Mouse (Mus musculus) 416B (cell line): ENCODE data around the gene Camkk1.

ENCODE experiments used
- DNase-seq: peaks from one replicate; pipeline ENCODE4 v3.0.0; 2011; ENCODE audit warnings: low read depth

The Camkk1 gene

GRCm38 (mm10) chr11:73018471-73019146 is at the start of gene Camkk1:
TSS of gene Camkk1 (plus strand) at chr11:73019008.
- DNase-seq = peak; percentile 89

- no peak for DNase-seq
Measured at GRCm38 (mm10) chr11:72974995-72975503, 43.8 kb upstream of the Camkk1 start.

- DNase-seq = no peak
Measured at GRCm38 (mm10) chr11:72982516-72982915, 36.3 kb upstream of the Camkk1 start.

DNA sequence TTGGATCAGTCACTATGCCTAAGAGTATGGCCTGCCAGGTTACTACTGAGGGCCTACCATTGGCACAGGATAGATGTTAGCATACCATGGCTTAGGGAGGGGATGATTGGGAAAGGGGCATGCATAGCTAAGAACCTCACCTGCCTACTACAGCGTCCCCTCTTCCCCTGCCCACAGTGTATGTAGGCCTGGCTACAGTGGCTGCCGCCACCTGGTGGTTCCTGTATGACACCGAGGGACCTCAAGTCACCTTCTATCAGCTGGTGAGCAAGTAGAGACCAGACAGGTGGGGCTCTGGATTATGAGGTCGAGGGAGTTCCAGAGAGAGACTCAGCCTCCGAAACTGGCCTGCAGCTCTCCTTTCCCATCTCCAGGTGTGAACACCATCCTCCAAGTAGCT is 35.5 kb upstream of the Camkk1 start:
- DNase-seq = no peak

DNA sequence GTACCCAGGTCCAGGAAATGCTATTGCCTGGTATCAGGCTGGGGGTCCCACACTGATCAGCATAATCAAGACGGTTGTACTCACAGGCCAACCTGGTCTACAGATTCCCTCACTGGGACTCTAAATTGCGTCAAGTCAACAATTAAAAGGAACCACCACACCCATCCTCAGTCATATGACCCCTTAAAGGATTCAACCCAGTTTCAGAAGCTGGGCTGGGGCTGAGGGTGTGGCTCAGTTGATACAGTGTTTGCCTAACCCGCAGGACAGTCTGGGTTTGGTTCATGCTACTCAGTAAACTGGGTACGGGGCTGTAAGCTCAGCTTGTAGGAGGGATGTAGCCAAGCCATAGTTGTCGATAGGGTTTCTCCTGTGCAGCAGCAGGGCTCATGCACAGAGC is 32.1 kb upstream of the Camkk1 start:
- DNase-seq = no peak

DNA sequence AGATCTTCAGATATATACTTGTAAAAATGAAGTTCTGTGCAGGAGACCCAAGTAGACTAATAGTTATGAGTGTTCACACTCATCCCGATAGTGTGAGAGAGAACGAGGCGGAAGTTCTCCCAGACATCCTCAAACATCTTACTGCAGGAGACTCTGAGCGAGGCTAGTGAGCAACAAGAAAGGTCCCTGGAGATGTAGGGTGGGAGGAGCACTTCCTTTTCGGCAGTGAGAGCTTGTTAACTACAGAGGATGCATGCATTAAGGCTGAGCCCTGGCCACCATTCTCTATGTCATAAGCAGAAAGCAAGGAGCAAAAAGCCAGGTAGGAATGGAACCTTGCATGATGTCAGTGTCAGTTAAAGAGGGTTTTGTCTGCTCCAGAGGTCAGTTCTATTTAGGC is 31.6 kb upstream of the Camkk1 start:
- no peak for DNase-seq

DNA sequence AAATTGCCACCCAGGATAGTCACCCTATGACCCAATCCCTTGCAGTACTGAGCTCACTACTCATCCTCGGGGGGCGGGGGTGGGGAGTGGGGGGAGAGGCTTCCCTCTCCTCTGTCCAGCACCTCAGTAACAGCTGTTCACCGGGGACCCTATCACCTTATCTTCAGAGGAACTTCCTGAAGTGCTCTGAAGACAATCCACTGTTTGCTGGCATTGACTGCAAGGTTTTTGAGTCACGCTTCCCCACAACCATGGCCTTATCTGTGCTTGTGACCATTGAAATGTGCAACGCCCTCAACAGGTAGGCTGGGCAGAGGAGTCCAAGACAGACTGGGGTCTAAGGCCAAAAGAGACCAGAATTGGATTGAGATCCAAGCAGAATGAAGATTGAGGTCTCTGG is 31.0 kb upstream of the Camkk1 start:
- DNase-seq = peak; percentile 54

GRCm38 (mm10) chr11:72989044-72989443 is 29.8 kb upstream of the Camkk1 start:
- DNase-seq = no peak

DNA sequence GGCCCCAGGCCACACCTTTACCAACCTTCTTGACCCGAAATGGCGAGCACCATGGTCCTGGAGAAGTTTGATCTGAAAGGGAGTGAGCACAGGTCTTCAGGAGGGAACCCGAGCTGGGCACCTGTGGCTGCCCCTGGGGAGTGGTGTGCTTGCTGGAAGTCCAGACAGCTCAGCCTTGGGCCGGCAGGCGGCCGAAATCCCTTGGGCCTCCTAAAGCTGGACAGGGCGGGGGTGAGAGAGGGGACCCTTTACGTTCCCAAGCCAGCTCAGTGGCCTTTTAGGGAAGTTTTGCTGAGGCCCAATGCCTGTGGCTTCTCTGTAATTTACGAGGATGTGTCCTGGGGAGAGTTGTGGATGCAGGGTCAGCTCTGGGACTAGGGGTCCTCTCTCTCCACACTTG is 28.1 kb upstream of the Camkk1 start:
- DNase-seq = no peak

- no peak for DNase-seq
Measured at GRCm38 (mm10) chr11:72991961-72992360, 26.8 kb upstream of the Camkk1 start.

DNA sequence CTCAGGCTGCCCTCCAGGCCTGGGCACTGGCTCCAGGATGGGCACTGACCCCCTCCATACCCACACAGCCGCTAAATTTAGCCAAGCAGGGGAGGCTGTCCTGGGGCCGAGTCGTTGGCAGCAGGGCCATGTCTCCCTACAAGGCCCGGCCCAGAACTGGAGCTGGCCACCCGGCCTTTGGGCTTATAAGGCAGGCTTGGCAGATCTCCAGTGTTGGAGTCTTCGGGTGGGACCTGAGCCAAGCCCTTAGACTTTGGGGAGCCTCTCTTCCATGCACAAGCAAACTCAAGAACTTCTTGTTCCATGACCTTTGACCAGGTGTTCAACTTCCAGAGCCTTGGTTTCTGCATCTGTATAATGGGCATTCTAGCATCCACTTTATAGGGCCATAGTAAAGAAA is 22.5 kb upstream of the Camkk1 start:
- DNase-seq = no peak

DNA sequence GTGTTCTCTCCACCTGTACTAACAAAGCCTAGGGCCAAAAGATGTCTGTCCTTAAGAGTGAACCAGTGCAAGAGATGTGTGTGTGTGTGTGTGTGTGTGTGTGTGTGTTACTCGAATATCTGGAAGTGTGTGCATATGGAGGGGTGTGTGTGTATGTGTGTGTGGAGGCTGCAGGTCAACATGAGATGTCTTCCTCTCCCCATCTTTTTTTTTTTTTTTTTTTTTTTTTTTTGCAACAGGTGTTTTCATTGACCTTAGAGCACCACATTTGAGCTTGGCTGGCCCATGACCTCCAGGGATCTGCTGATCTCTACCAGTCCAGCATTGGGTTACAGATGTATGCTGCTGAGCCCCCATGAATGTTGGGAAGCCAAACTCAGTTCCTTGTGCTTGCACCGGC is 22.0 kb upstream of the Camkk1 start:
- DNase-seq = no peak

DNA sequence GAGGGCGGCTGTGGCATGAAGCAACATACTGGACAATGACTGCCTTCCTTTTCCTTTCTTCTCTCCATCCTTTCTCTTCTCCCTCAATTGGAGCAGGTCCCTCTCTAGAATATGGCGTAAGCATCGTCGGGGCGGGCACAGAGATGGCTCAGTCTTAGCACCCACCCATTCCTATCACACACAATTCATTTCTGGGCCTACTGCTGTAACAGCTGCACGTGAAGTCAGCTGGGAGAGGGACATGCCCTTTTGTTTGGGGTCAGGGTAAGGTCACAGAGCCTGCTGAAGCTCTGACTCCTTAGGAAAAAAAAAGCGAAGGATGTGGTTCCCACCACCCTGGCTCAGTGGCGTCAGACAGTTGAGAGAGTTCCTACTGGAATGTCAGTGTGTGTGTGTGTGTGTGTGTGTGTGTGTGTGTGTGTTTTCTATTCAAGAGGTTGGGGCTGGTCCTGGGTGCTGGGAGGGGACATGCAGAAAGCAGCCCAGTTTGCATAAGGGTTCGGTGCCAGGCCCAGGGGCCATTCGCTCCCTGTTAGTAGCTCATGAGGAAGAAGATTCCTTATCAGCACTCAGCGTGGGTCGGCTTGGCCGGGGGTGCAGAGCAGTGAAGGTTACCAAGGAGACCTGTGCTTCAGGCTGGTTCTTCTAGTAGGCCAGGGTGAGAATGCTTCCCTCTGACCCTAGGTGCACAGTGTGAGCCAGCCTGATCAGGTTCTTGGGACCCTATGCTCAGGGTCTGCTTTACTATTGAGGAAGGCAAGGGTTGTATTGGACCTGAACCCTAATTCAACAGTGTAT is 21.1 kb upstream of the Camkk1 start:
- peak; percentile 68 for DNase-seq

DNA sequence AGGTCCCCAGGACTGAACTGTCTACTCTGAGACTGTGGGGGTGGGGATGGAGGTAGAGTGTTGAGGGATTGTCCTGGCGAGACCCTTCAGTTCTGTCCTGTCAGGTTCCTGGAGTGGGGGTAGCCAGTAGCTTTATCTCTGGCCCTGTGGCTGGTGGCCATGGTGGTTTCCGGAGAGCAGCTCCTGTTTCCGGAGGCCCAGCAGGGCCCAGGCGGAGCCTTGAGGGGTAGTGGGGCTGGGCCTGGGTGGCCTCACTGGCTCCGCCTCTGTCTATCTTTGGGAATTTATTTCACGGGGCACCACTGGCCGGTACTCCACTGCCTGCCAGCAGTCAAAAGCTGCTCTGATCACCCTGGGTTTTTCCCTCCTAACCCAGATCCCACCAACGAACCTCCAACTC is 20.0 kb upstream of the Camkk1 start, which contains the start of gene P2rx1:
P2rx1 (plus strand) TSS at position 333 of the 400 bp plus-strand sequence.
- DNase-seq = peak; percentile 92

GRCm38 (mm10) chr11:73001029-73001428 is 17.8 kb upstream of the Camkk1 start:
- peak; percentile 81 for DNase-seq

DNA sequence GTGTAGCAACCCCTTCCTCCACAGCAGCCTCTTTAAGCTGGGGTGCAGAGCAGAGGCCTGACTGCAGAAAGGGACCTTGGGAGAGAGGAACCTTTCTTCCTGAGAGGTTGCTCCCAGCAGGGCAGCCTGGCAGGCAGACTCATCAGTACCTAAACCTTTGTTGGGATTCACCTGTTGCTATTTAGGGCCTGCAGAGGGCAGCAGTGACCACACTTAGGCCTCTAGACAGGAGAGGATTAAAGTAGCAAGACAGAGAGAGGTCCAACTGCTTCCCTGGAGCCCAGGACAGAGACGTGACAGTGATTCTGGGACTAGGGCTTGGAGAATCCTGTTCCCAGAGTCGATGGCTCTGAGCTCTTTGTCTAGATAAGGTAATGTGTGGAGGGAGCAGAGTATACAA is 12.4 kb upstream of the Camkk1 start:
- DNase-seq = peak; percentile 84

- no peak for DNase-seq
Measured at GRCm38 (mm10) chr11:73007113-73007512, 11.7 kb upstream of the Camkk1 start.

- peak; percentile 67 for DNase-seq
Measured at GRCm38 (mm10) chr11:73007698-73008481, 10.9 kb upstream of the Camkk1 start.

GRCm38 (mm10) chr11:73008826-73009225 is 10.0 kb upstream of the Camkk1 start:
- DNase-seq = no peak

GRCm38 (mm10) chr11:73009531-73010274 is 9.1 kb upstream of the Camkk1 start:
- DNase-seq = no peak

DNA sequence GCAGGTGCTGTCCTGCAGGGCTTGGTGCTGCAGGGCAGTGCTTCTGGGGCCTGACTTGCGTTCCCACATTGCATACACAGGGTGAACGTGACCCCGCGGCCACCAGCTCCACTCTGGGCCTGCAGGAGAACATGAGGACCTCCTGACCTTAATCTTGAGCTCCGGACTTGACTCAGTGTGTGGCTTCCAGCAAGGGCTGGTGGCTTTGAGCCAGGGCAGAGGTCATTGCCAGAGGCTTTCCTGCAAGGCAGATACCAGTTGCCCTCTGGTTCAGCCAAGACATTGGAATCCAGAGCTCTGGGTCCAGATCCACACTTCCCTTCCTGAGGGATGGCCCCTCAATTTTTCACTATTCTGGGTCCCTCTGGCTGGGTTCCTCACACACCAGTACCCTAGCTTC is 4.8 kb upstream of the Camkk1 start:
- no peak for DNase-seq

DNA sequence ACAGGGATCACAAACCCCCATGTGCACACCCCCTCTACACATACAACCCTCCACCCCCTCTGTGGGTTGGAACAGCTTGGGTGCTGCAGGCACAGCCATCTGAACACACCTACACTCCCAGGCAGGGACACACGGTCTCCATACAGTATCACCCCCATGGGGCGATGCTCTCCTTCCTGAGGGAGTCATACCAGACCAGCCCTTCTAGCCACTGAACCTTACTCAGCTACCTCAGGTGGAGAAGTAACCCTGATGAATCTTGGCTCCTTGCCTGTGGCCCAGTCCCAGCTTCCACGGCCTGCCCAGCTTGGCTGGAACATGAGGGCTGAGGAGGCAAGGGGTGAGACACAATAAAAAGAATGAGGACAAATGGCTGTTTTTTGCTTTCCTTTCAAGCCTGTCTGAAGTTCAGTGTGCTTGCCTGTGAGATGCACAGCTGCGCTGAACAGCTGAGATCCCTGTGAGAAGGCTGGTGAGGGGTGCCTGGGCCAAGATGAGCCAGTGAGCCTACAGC is 3.9 kb upstream of the Camkk1 start:
- no peak for DNase-seq
